Mouse (Mus musculus): ENCODE results near the gene Ptpn9. TPM values are rescaled to one million over a fixed set of nuclear protein-coding genes. Genes with fewer than 3 reads are reported as not detected.

Gene Ptpn9
- total and polyA plus RNA-seq, 3 experiments = 10.4 to 21.3 (median 10.4) TPM

- no peak; the same call in 1 of the 2 replicates for TF ChIP-seq MAZ (IDR thresholded peaks at IDR 0.05; ENCODE audit: low read depth, low read length)
These were observed 82.3 kb downstream of the Ptpn9 start (continued) for GRCm38 (mm10) chr9:57076701-57077660.

GRCm38 (mm10) chr9:57082236-57082635, 87.5 kb downstream of the Ptpn9 start:
- Histone ChIP-seq H3K4me3 (replicated peaks in 1 of 3; ENCODE audit: low read depth in 2 of 3, low read length in 2 of 3, poor library complexity in 1 of 3) (no peak overlapping the region), H3K27me3 (replicated peaks) (no peaks in the 10 kb centered on the region), H3K4me2 (ENCODE audit: insufficient read depth, low read depth, poor library complexity, severe bottlenecking) (no peak overlapping the region), H3K79me2 (replicated peaks; ENCODE audit: control insufficient read depth, extremely low read depth, insufficient read depth, poor library complexity, severe bottlenecking) (peaks cover 69% of the 10 kb centered on the region), H3K9ac (ENCODE audit: insufficient read depth, low read depth) (no peak overlapping the region), H3K9me3 (replicated peaks; ENCODE audit: low read length) (no peaks in the 10 kb centered on the region), H3K27ac (ENCODE audit: insufficient read depth, low read depth) (no peak overlapping the region), H3K4me1 (ENCODE audit: control insufficient read depth in 1 of 2, insufficient read depth in 2 of 2) (peaks cover 0 to 24% of the 10 kb centered on the region in 2 experiments; a peak in 2 of 4 replicates), H3K36me3 (replicated peaks in 1 of 2; ENCODE audit: control insufficient read depth in 1 of 2, insufficient read depth in 1 of 2, low read length in 1 of 2) (peaks cover 9 to 74% of the 10 kb centered on the region in 2 experiments)
- TF ChIP-seq ZKSCAN1 (IDR thresholded peaks at IDR 0.05; ENCODE audit: borderline replicate concordance, low read depth, low read length) (no peak), E2F4 (IDR thresholded peaks at IDR 0.05; ENCODE audit: insufficient replicate concordance, low read depth, low read length) (no peak), KAT2A (IDR thresholded peaks at IDR 0.05; ENCODE audit: insufficient replicate concordance, low read length) (no peak), MAFK (IDR thresholded peaks at IDR 0.05; ENCODE audit: insufficient replicate concordance, low read length) (no peak), POLR2A (IDR thresholded peaks at IDR 0.05; ENCODE audit: low read depth, low read length) (no peak), SIN3A (IDR thresholded peaks at IDR 0.05; ENCODE audit: low read length) (no peak), MEF2A (IDR thresholded peaks at IDR 0.05; ENCODE audit: borderline replicate concordance, low read depth, low read length) (no peak), SMC3 (IDR thresholded peaks at IDR 0.05; ENCODE audit: low read depth, low read length) (no peak), RAD21 (IDR thresholded peaks at IDR 0.05; ENCODE audit: low read depth, low read length) (no peak), JUND (conservative IDR thresholded peaks at IDR 0.05; ENCODE audit: low read depth, low read length) (no peak)
- in situ Hi-C loops (cut with MboI; ENCODE audit: low pct_ligation_motif_present, low pct_unique_long_range_greater_than_20kb, low sequenced_read_pairs) = no loop called here
- dilution Hi-C loops (cut with MboI; ENCODE audit: extremely low pct_ligation_motif_present, extremely low pct_unique_long_range_greater_than_20kb, low sequenced_read_pairs) = no loop called here
- no peak for DNase-seq (ENCODE audit: extremely low read depth)

Other genes starting within 250 kb of the Ptpn9 start
- not detected in 2 replicates for gene Lingo1, start 198.5 kb upstream of the Ptpn9 start, total RNA-seq (2012; rRNA removed)
- gene Lingo1, start 198.5 kb upstream of the Ptpn9 start, total RNA-seq (2014; rRNA removed) = not detected in 2 replicates
- gene Lingo1, start 198.5 kb upstream of the Ptpn9 start, polyA plus RNA-seq (2012; ENCODE audit: insufficient read length, low read depth) = not detected in 2 replicates
- gene Odf3l1, start 130.2 kb upstream of the Ptpn9 start, total RNA-seq (2012; rRNA removed) = not detected in 2 replicates
- not detected in 2 replicates for gene Odf3l1, start 130.2 kb upstream of the Ptpn9 start, total RNA-seq (2014; rRNA removed)
- not detected in 2 replicates for gene Odf3l1, start 130.2 kb upstream of the Ptpn9 start, polyA plus RNA-seq (2012; ENCODE audit: insufficient read length, low read depth)
- gene Cspg4, start 129.9 kb upstream of the Ptpn9 start, total RNA-seq (2012; rRNA removed) = 0.04 and 0.08 TPM in 2 replicates
- 0.08 TPM in 1 of 2 replicates, not detected in the other for gene Cspg4, start 129.9 kb upstream of the Ptpn9 start, total RNA-seq (2014; rRNA removed)
- gene Cspg4, start 129.9 kb upstream of the Ptpn9 start, polyA plus RNA-seq (2012; ENCODE audit: insufficient read length, low read depth) = 0.06 TPM in 1 of 2 replicates, not detected in the other
- 2.6 and 3.2 TPM in 2 replicates for gene Snx33, start 66.6 kb upstream of the Ptpn9 start, total RNA-seq (2012; rRNA removed)
- gene Snx33, start 66.6 kb upstream of the Ptpn9 start, total RNA-seq (2014; rRNA removed) = 1.4 and 1.7 TPM in 2 replicates
- gene Snx33, start 66.6 kb upstream of the Ptpn9 start, polyA plus RNA-seq (2012; ENCODE audit: insufficient read length, low read depth) = 2.2 and 2.6 TPM in 2 replicates
- gene Imp3, start 57.4 kb upstream of the Ptpn9 start, total RNA-seq (2012; rRNA removed) = 196 and 197 TPM in 2 replicates
- gene Imp3, start 57.4 kb upstream of the Ptpn9 start, total RNA-seq (2014; rRNA removed) = 134 and 165 TPM in 2 replicates
- gene Imp3, start 57.4 kb upstream of the Ptpn9 start, polyA plus RNA-seq (2012; ENCODE audit: insufficient read length, low read depth) = 134 and 154 TPM in 2 replicates
- gene Snupn, start 44.0 kb upstream of the Ptpn9 start, total RNA-seq (2012; rRNA removed) = 21.2 and 22.3 TPM in 2 replicates
- gene Snupn, start 44.0 kb upstream of the Ptpn9 start, total RNA-seq (2014; rRNA removed) = 25.1 and 27.3 TPM in 2 replicates
- gene Snupn, start 44.0 kb upstream of the Ptpn9 start, polyA plus RNA-seq (2012; ENCODE audit: insufficient read length, low read depth) = 18.3 and 21.8 TPM in 2 replicates
- 26.4 and 28.7 TPM in 2 replicates for gene Sin3a, start 77.1 kb downstream of the Ptpn9 start, total RNA-seq (2012; rRNA removed)
- 17.7 and 23.0 TPM in 2 replicates for gene Sin3a, start 77.1 kb downstream of the Ptpn9 start, total RNA-seq (2014; rRNA removed)
- gene Sin3a, start 77.1 kb downstream of the Ptpn9 start, polyA plus RNA-seq (2012; ENCODE audit: insufficient read length, low read depth) = 32.1 and 32.4 TPM in 2 replicates
- gene Man2c1, start 135.8 kb downstream of the Ptpn9 start, total RNA-seq (2012; rRNA removed) = 57.8 and 59.2 TPM in 2 replicates
- gene Man2c1, start 135.8 kb downstream of the Ptpn9 start, total RNA-seq (2014; rRNA removed) = 50.4 and 58.9 TPM in 2 replicates
- gene Man2c1, start 135.8 kb downstream of the Ptpn9 start, polyA plus RNA-seq (2012; ENCODE audit: insufficient read length, low read depth) = 60.3 and 74.7 TPM in 2 replicates
- 0.08 TPM in 1 of 2 replicates, not detected in the other for gene Neil1, start 153.4 kb downstream of the Ptpn9 start, total RNA-seq (2012; rRNA removed)
- gene Neil1, start 153.4 kb downstream of the Ptpn9 start, total RNA-seq (2014; rRNA removed) = 0.21 TPM in 1 of 2 replicates, not detected in the other
- 0.13 and 0.15 TPM in 2 replicates for gene Neil1, start 153.4 kb downstream of the Ptpn9 start, polyA plus RNA-seq (2012; ENCODE audit: insufficient read length, low read depth)
- gene Commd4, start 163.4 kb downstream of the Ptpn9 start, total RNA-seq (2012; rRNA removed) = 96.5 and 98.3 TPM in 2 replicates
- 36.9 and 41.8 TPM in 2 replicates for gene Commd4, start 163.4 kb downstream of the Ptpn9 start, total RNA-seq (2014; rRNA removed)
- gene Commd4, start 163.4 kb downstream of the Ptpn9 start, polyA plus RNA-seq (2012; ENCODE audit: insufficient read length, low read depth) = 98.9 and 106 TPM in 2 replicates
- gene Trcg1, start 241.6 kb downstream of the Ptpn9 start, total RNA-seq (2012; rRNA removed) = not detected in 2 replicates
- not detected in 2 replicates for gene Trcg1, start 241.6 kb downstream of the Ptpn9 start, total RNA-seq (2014; rRNA removed)
- not detected in 2 replicates for gene Trcg1, start 241.6 kb downstream of the Ptpn9 start, polyA plus RNA-seq (2012; ENCODE audit: insufficient read length, low read depth)

All from CH12.LX (cell line).